Comparison of ENCODE assay signal across 25 mouse cellular contexts in the genomic region with DNA sequence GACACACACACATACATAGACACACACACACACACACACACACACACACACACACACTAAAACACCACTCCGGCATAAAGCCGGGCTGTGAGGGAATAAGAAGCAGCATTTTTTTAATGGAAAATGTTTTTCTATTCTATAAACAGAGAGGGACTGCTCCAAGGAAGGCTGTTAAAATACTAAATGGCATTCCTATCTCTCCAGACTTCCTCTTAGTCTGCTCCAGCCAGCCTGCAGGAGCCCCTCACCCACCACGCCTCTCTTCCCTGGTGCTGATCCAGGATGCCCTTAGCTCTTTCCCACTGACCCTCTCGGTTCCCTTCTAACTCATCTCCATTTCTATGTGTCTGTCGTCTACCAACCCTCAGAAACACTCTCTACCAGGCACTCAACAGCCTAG. TPM values are rescaled to one million over a fixed set of nuclear protein-coding genes. Genes with fewer than 3 reads are reported as not detected.
DNase-seq lines count a peak whose midpoint lies in the region; ATAC-seq and TF ChIP-seq lines count a peak whose summit lies in the region.
"Had no signal": no experiment of that assay in that cellular context is flagged by ENCODE, and none has a peak within 500 bp of the region (broad histone marks: within the 10 kb centered on the region; RNA-seq: fewer than 3 reads in every experiment).

No protein-coding gene starts in this region.

- H3K4me1 ChIP-seq in heart, embryonic 13.5 days = peaks cover 44% of the 10 kb centered on the region
- peaks cover 16% of the 10 kb centered on the region; the same call in 1 of the 2 replicates for H3K4me1 ChIP-seq in lung, embryonic 14.5 days (ENCODE audit: insufficient read depth)
- peaks cover 2% of the 10 kb centered on the region; the same call in 1 of the 2 replicates for H3K4me1 ChIP-seq in lung, postnatal 0 days (ENCODE audit: insufficient read depth, low read depth, low read length)
- H3K4me1 ChIP-seq in intestine, embryonic 16.5 days (ENCODE audit: control insufficient read depth, insufficient read depth, low read length) = peaks cover 38% of the 10 kb centered on the region
- peaks cover 24% of the 10 kb centered on the region for H3K4me1 ChIP-seq in liver, postnatal 0 days (ENCODE audit: insufficient read depth)

- DNase-seq in heart, postnatal 4 days = no peak
- DNase-seq in lung, embryonic 14.5 days = peak; percentile 54
- no peak for DNase-seq in lung, postnatal 0 days (ENCODE audit: low spot score)
- no peak for DNase-seq in liver, postnatal 0 days
- no peak for DNase-seq in B cell, adult 2 months
- DNase-seq: adrenal gland, postnatal 36 days; cerebellum, adult 2 months; cerebellum, postnatal 36 days; forebrain, postnatal 0 days; kidney, postnatal 4 days; thymus, postnatal 36 days had no signal

- no peaks in the 10 kb centered on the region for H3K27me3 ChIP-seq in heart, embryonic 13.5 days (replicated peaks)
- H3K27me3 ChIP-seq in lung, embryonic 14.5 days (ENCODE audit: insufficient read depth, low read length) = no peaks in the 10 kb centered on the region
- no peaks in the 10 kb centered on the region for H3K27me3 ChIP-seq in lung, postnatal 0 days (replicated peaks; ENCODE audit: insufficient read depth, low read length)
- no peaks in the 10 kb centered on the region for H3K27me3 ChIP-seq in intestine, embryonic 16.5 days (replicated peaks; ENCODE audit: control insufficient read depth, insufficient read depth, low read length)
- no peaks in the 10 kb centered on the region for H3K27me3 ChIP-seq in liver, postnatal 0 days (ENCODE audit: insufficient read depth, low read length)
- H3K27me3 ChIP-seq: embryonic facial prominence, embryonic 15.5 days; hindbrain, embryonic 13.5 days; kidney, embryonic 15.5 days; limb, embryonic 12.5 days; midbrain, embryonic 12.5 days had no signal

- peak overlapping the region; percentile 58 for H3K27ac ChIP-seq in heart, embryonic 13.5 days (replicated peaks)
- peak overlapping the region; percentile 64 for H3K27ac ChIP-seq in lung, embryonic 14.5 days (ENCODE audit: low read depth)
- no peak overlapping the region for H3K27ac ChIP-seq in lung, postnatal 0 days (ENCODE audit: low read length)
- H3K27ac ChIP-seq in intestine, embryonic 16.5 days (ENCODE audit: low read length) = peak overlapping the region; percentile 35; the same call in 1 of the 2 replicates
- peak overlapping the region; percentile 52 for H3K27ac ChIP-seq in liver, postnatal 0 days (ENCODE audit: low read depth)
- H3K27ac ChIP-seq: embryonic facial prominence, embryonic 15.5 days; hindbrain, embryonic 13.5 days; midbrain, embryonic 12.5 days had no signal

- no peak for TF ChIP-seq CTCF in lung, embryonic 14.5 days (IDR thresholded peaks at IDR 0.05; ENCODE audit: low read depth)
- no peak for TF ChIP-seq CTCF in lung, postnatal 0 days (IDR thresholded peaks at IDR 0.05)
- no peak for TF ChIP-seq CTCF in liver, postnatal 0 days (IDR thresholded peaks at IDR 0.05; ENCODE audit: low read depth)

- H3K9ac ChIP-seq in heart, embryonic 13.5 days = 0 out of 2 replicates have a peak overlapping the region, but pooled peaks have one; percentile 5
- no peak overlapping the region for H3K9ac ChIP-seq in lung, embryonic 14.5 days
- H3K9ac ChIP-seq in lung, postnatal 0 days (replicated peaks; ENCODE audit: low read depth) = no peak overlapping the region
- no peak overlapping the region for H3K9ac ChIP-seq in intestine, embryonic 16.5 days (ENCODE audit: low read depth, low read length)
- no peak overlapping the region for H3K9ac ChIP-seq in liver, postnatal 0 days (replicated peaks)
- H3K9ac ChIP-seq: embryonic facial prominence, embryonic 15.5 days; forebrain, postnatal 0 days; hindbrain, embryonic 13.5 days; kidney, embryonic 15.5 days; limb, embryonic 12.5 days; midbrain, embryonic 12.5 days had no signal

- no peak overlapping the region for H3K4me2 ChIP-seq in heart, embryonic 13.5 days
- no peak overlapping the region for H3K4me2 ChIP-seq in lung, embryonic 14.5 days
- H3K4me2 ChIP-seq in lung, postnatal 0 days (replicated peaks; ENCODE audit: low read depth, low read length) = no peak overlapping the region
- H3K4me2 ChIP-seq in intestine, embryonic 16.5 days (ENCODE audit: low read depth, low read length) = no peak overlapping the region
- H3K4me2 ChIP-seq in liver, postnatal 0 days (ENCODE audit: low read depth, low read length) = no peak overlapping the region
- H3K4me2 ChIP-seq: embryonic facial prominence, embryonic 15.5 days; hindbrain, embryonic 13.5 days; kidney, embryonic 15.5 days; limb, embryonic 12.5 days; midbrain, embryonic 12.5 days had no signal

- TF ChIP-seq EP300 in lung, postnatal 0 days (IDR thresholded peaks at IDR 0.05) = no peak
- no peak for TF ChIP-seq EP300 in liver, postnatal 0 days (IDR thresholded peaks at IDR 0.05; ENCODE audit: low read depth)

- H3K36me3 ChIP-seq in heart, embryonic 13.5 days = peaks cover 9% of the 10 kb centered on the region
- H3K36me3 ChIP-seq in lung, embryonic 14.5 days (ENCODE audit: insufficient read depth) = no peaks in the 10 kb centered on the region
- H3K36me3 ChIP-seq in lung, postnatal 0 days (ENCODE audit: insufficient read depth, low read length) = no peaks in the 10 kb centered on the region
- no peaks in the 10 kb centered on the region for H3K36me3 ChIP-seq in intestine, embryonic 16.5 days (ENCODE audit: control insufficient read depth, insufficient read depth, low read length)
- no peaks in the 10 kb centered on the region for H3K36me3 ChIP-seq in liver, postnatal 0 days (replicated peaks; ENCODE audit: insufficient read depth, low read length)
- H3K36me3 ChIP-seq: embryonic facial prominence, embryonic 15.5 days; hindbrain, embryonic 13.5 days; midbrain, embryonic 12.5 days had no signal

- peaks cover 15% of the 10 kb centered on the region for H3K9me3 ChIP-seq in heart, embryonic 13.5 days
- H3K9me3 ChIP-seq in lung, embryonic 14.5 days (ENCODE audit: low read depth, low read length) = peaks cover 10% of the 10 kb centered on the region; the same call in 1 of the 2 replicates
- no peaks in the 10 kb centered on the region for H3K9me3 ChIP-seq in lung, postnatal 0 days (ENCODE audit: low read length)
- H3K9me3 ChIP-seq in intestine, embryonic 16.5 days (ENCODE audit: control insufficient read depth, low read length) = no peaks in the 10 kb centered on the region
- H3K9me3 ChIP-seq in liver, postnatal 0 days (ENCODE audit: low read length) = 0 out of 2 replicates have a peak, but pooled peaks cover 2% of the 10 kb centered on the region

- ATAC-seq in heart, embryonic 13.5 days (ENCODE audit: extremely low read depth, insufficient number of reproducible peaks, low FRiP score, low TSS enrichment) = no peak
- ATAC-seq in lung, embryonic 14.5 days (ENCODE audit: insufficient read depth) = peak; percentile 36; the same call in 1 of the 2 replicates
- ATAC-seq in lung, postnatal 0 days = no peak
- ATAC-seq in intestine, embryonic 16.5 days = no peak
- no peak for ATAC-seq in liver, postnatal 0 days
- no peak for ATAC-seq in megakaryocyte progenitor cell, adult 5-6 weeks (replicated peaks; ENCODE audit: poor library complexity)
- ATAC-seq: forebrain, postnatal 0 days had no signal

- H3K4me3 ChIP-seq in heart, embryonic 13.5 days = no peak overlapping the region
- H3K4me3 ChIP-seq in lung, embryonic 14.5 days (ENCODE audit: low read depth, low read length) = no peak overlapping the region
- no peak overlapping the region for H3K4me3 ChIP-seq in lung, postnatal 0 days (ENCODE audit: low read depth, low read length)
- no peak overlapping the region for H3K4me3 ChIP-seq in intestine, embryonic 16.5 days (ENCODE audit: low read length)
- H3K4me3 ChIP-seq in liver, postnatal 0 days (ENCODE audit: low read depth, low read length) = no peak overlapping the region
- H3K4me3 ChIP-seq: embryonic facial prominence, embryonic 15.5 days; hindbrain, embryonic 13.5 days; kidney, embryonic 15.5 days; limb, embryonic 12.5 days; midbrain, embryonic 12.5 days had no signal

- 52% methylated on average over 5 of the region's 5 CpGs for WGBS in heart, embryonic 13.5 days
- 51% methylated on average over 5 of the region's 5 CpGs for WGBS in lung, embryonic 14.5 days
- 67% methylated on average over 5 of the region's 5 CpGs for WGBS in lung, postnatal 0 days
- 54% methylated on average over 5 of the region's 5 CpGs for WGBS in intestine, embryonic 16.5 days
- WGBS in liver, postnatal 0 days (ENCODE audit: insufficient replicate concordance) = 77% methylated on average over 5 of the region's 5 CpGs

RNA-seq across cellular contexts. Expression of a gene that starts 43.9 kb away (rescaled TPM):
- polyA plus RNA-seq in heart, embryonic 13.5 days (2015; fragmentation: Nextera tagmentation; extraction: Ambion mirVana) = not detected in 2 replicates
- total RNA-seq in heart, postnatal 4 days (2021) = not detected
- polyA plus RNA-seq in lung, embryonic 14.5 days (2014; fragmentation: Nextera tagmentation; extraction: Ambion mirVana) = not detected in 2 replicates
- polyA plus RNA-seq in lung, postnatal 0 days (2015; fragmentation: Nextera tagmentation; extraction: Ambion mirVana) = not detected in 2 replicates
- polyA plus RNA-seq in intestine, embryonic 16.5 days (2015; fragmentation: Nextera tagmentation; extraction: Ambion mirVana) = not detected in 2 replicates
- not detected in 2 replicates for polyA plus RNA-seq in liver, postnatal 0 days (2015; fragmentation: Nextera tagmentation; extraction: Ambion mirVana)
- total RNA-seq in megakaryocyte progenitor cell, adult 5-6 weeks (2015) = not detected in 2 replicates
- not detected in 2 replicates for total RNA-seq in megakaryocyte progenitor cell, adult 5-6 weeks (2017)
- total RNA-seq: adrenal gland, postnatal 36 days; forebrain, postnatal 0 days; gastrocnemius, adult 18-20 months; layer of hippocampus, postnatal 14 days; monocyte, adult 5-6 weeks had no signal
- polyA plus RNA-seq: cerebellum, adult 2 months; embryonic facial prominence, embryonic 15.5 days; forebrain, postnatal 0 days; gonadal fat pad, adult 2 months; intestine, embryonic 14.5 days; kidney, embryonic 15.5 days; limb, embryonic 12.5 days; midbrain, embryonic 12.5 days; neural tube, embryonic 11.5 days had no signal

RNA-seq across cellular contexts. Expression of a gene that starts 44.5 kb away (rescaled TPM):
- polyA plus RNA-seq in heart, embryonic 13.5 days (2015; fragmentation: Nextera tagmentation; extraction: Ambion mirVana) = 24.9 and 25.6 TPM in 2 replicates
- total RNA-seq in heart, postnatal 4 days (2021) = 10 to 100 TPM; 27.9 to 32.6 TPM
- 31.7 and 32.4 TPM in 2 replicates for polyA plus RNA-seq in lung, embryonic 14.5 days (2014; fragmentation: Nextera tagmentation; extraction: Ambion mirVana)
- 33.5 and 34.5 TPM in 2 replicates for polyA plus RNA-seq in lung, postnatal 0 days (2015; fragmentation: Nextera tagmentation; extraction: Ambion mirVana)
- 75.3 and 77.5 TPM in 2 replicates for polyA plus RNA-seq in intestine, embryonic 16.5 days (2015; fragmentation: Nextera tagmentation; extraction: Ambion mirVana)
- 11.8 and 13.5 TPM in 2 replicates for polyA plus RNA-seq in liver, postnatal 0 days (2015; fragmentation: Nextera tagmentation; extraction: Ambion mirVana)
- 39.5 and 43.0 TPM in 2 replicates for total RNA-seq in megakaryocyte progenitor cell, adult 5-6 weeks (2015)
- 57.3 and 60.1 TPM in 2 replicates for total RNA-seq in megakaryocyte progenitor cell, adult 5-6 weeks (2017)
